Mouse (Mus musculus): ENCODE measurements around the gene Myh7b. TPM values are rescaled to one million over a fixed set of nuclear protein-coding genes. Genes with fewer than 3 reads are reported as not detected.

The Myh7b gene
- polyA plus RNA-seq, 1 experiment from 2014 or later, result 0.86 TPM

DNA sequence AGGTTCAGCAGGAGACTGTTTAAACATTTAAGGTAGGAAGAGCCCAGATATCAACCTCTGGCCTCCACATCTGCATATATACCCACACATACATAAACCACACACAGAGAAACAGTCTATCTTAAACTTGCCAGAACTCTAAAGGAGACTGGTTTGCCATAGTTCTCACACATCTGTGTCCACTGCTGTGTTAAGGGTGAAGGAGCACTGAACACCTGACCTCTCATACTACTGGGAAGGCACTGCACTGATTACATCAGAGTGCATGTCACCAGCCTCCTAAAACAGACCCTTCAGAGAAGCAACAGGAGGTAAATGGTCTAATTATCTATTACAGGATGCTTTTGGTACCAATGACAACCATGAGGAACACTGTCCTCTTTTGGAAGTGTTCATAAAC, 25.9 kb downstream of the Myh7b start:
- H3K4me2 ChIP-seq, result no peak overlapping the region
- no peak overlapping the region for H3K9ac ChIP-seq
- H3K4me3 ChIP-seq (replicated peaks), result no peak overlapping the region
- no peaks in the 10 kb centered on the region; the same call in 1 of the 2 replicates for H3K27me3 ChIP-seq (replicated peaks)
- no peak for ATAC-seq (ENCODE audit: insufficient read depth, low FRiP score, low read depth)
- 0 out of 2 replicates have a peak, but pooled peaks cover 10% of the 10 kb centered on the region for H3K4me1 ChIP-seq
- H3K36me3 ChIP-seq, result peaks cover 61% of the 10 kb centered on the region
- H3K9me3 ChIP-seq, result no peaks in the 10 kb centered on the region
- no peak overlapping the region for H3K27ac ChIP-seq

DNA sequence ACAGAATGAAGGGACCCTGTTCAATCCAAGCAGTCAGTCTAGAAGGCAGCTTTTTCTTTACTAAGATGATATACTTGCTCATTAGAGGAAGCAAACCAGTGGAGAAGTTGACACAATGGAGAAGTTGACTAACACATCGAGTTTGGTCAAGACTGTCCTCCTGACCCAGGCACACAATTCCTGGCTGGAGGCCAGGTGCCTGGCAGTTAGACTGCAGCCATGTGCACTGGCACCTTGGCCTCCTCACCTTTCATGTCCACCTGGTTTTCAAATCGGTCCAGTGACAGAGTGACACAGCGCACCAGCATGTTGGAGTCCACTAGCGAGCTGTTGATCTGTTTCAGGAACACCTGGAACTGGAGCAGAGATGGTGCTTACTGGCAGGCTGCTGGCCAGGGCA, 26.4 kb downstream of the Myh7b start:
- Histone ChIP-seq H3K36me3 (peaks cover 61% of the 10 kb centered on the region), H3K4me2 (no peak overlapping the region), H3K27me3 (replicated peaks) (no peaks in the 10 kb centered on the region; the same call in 1 of the 2 replicates), H3K9ac (no peak overlapping the region), H3K9me3 (no peaks in the 10 kb centered on the region), H3K4me1 (0 out of 2 replicates have a peak, but pooled peaks cover 10% of the 10 kb centered on the region), H3K4me3 (replicated peaks) (no peak overlapping the region), H3K27ac (no peak overlapping the region)
- no peak for ATAC-seq (ENCODE audit: insufficient read depth, low FRiP score, low read depth)
- WGBS, result 87% methylated on average over 4 of the region's 4 CpGs

GRCm38 (mm10) chr2:155640656-155641055, 29.6 kb downstream of the Myh7b start:
- no peak for ATAC-seq (ENCODE audit: insufficient read depth, low FRiP score, low read depth)
- no peak overlapping the region for H3K9ac ChIP-seq
- no peak overlapping the region for H3K4me2 ChIP-seq
- no peaks in the 10 kb centered on the region for H3K4me1 ChIP-seq
- H3K4me3 ChIP-seq (replicated peaks), result no peak overlapping the region
- 88% methylated on average over 6 of the region's 6 CpGs for WGBS
- H3K27me3 ChIP-seq (replicated peaks), result no peaks in the 10 kb centered on the region
- H3K27ac ChIP-seq, result no peak overlapping the region
- no peaks in the 10 kb centered on the region for H3K9me3 ChIP-seq
- H3K36me3 ChIP-seq, result peaks cover 64% of the 10 kb centered on the region

GRCm38 (mm10) chr2:155641540-155642472, 30.8 kb downstream of the Myh7b start:
- Histone ChIP-seq H3K4me2 (no peak overlapping the region), H3K27me3 (replicated peaks) (no peaks in the 10 kb centered on the region), H3K4me3 (replicated peaks) (no peak overlapping the region), H3K9ac (no peak overlapping the region), H3K9me3 (no peaks in the 10 kb centered on the region), H3K36me3 (peaks cover 57% of the 10 kb centered on the region), H3K4me1 (no peaks in the 10 kb centered on the region), H3K27ac (no peak overlapping the region)
- 81% methylated on average over 18 of the region's 18 CpGs for WGBS
- ATAC-seq (ENCODE audit: insufficient read depth, low FRiP score, low read depth), result no peak

GRCm38 (mm10) chr2:155645746-155646145, 34.7 kb downstream of the Myh7b start:
- no peak overlapping the region for H3K4me3 ChIP-seq (replicated peaks)
- no peak overlapping the region for H3K27ac ChIP-seq
- H3K36me3 ChIP-seq, result peaks cover 56% of the 10 kb centered on the region
- WGBS, result 89% methylated on average over 7 of the region's 7 CpGs
- ATAC-seq (ENCODE audit: insufficient read depth, low FRiP score, low read depth), result no peak
- H3K27me3 ChIP-seq (replicated peaks), result no peaks in the 10 kb centered on the region
- H3K4me2 ChIP-seq, result no peak overlapping the region
- no peaks in the 10 kb centered on the region for H3K9me3 ChIP-seq
- no peak overlapping the region for H3K9ac ChIP-seq
- no peaks in the 10 kb centered on the region for H3K4me1 ChIP-seq

GRCm38 (mm10) chr2:155652618-155653017, 41.6 kb downstream of the Myh7b start:
- peaks cover 65% of the 10 kb centered on the region for H3K36me3 ChIP-seq
- ATAC-seq (ENCODE audit: insufficient read depth, low FRiP score, low read depth), result no peak
- H3K9me3 ChIP-seq, result no peaks in the 10 kb centered on the region
- no peak overlapping the region for H3K4me3 ChIP-seq (replicated peaks)
- no peaks in the 10 kb centered on the region for H3K4me1 ChIP-seq
- no peaks in the 10 kb centered on the region for H3K27me3 ChIP-seq (replicated peaks)
- 93% methylated on average over 5 of the region's 5 CpGs for WGBS
- H3K4me2 ChIP-seq, result no peak overlapping the region
- H3K27ac ChIP-seq, result no peak overlapping the region
- H3K9ac ChIP-seq, result no peak overlapping the region

DNA sequence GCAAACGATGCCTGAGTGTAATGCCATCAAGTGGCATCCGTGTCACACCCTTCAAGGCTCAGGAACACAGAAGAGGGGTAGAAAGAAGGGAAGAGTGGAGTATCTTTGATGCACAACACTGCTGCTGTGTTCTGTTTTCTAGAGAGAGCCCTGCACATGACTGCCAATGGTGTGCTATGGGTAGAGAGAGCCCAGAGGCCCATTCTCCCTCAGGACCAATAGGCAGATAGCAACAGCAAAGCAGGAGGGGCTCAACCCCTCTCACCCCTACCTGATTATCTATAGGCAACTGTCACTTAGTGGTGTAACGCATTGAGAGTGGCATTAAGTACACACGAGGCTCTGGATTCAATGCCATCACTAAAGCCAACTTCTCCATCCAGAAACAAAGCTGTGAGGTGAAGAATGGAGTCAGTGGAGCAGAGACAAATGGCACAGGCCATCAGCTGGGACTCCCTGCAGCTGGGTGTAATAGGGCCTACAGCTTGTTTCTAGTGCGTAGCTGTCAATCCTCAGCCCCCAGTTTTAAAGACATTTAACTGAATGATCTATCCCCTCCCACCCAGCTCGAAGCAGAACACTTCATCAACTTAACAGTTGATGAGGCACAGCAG, 44.9 kb downstream of the Myh7b start:
- Histone ChIP-seq H3K4me1 (no peaks in the 10 kb centered on the region), H3K27ac (no peak overlapping the region), H3K4me2 (no peak overlapping the region), H3K27me3 (replicated peaks) (no peaks in the 10 kb centered on the region), H3K9me3 (no peaks in the 10 kb centered on the region), H3K4me3 (replicated peaks) (no peak overlapping the region), H3K36me3 (peaks cover 45% of the 10 kb centered on the region), H3K9ac (no peak overlapping the region)
- 93% methylated on average over 6 of the region's 6 CpGs for WGBS
- no peak for ATAC-seq (ENCODE audit: insufficient read depth, low FRiP score, low read depth)

DNA sequence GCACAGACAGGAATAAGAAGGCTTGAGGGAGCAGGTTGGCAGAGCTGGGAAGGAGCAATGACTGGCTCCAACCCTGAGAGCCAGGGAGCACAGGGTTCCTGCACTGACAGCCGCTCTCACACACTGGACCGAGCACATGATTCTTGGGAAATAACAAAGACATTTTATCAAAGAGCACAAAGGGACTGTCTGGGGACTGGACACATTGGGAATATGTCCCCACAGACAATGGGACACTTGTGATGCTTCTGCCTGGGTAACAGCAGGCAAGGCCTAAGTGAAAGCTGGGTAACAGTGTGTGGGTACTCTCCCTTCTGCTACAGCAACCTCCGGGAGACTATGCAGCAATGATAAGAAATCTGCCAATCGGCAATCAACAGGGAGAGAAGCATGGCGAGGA, 51.4 kb downstream of the Myh7b start:
- Histone ChIP-seq H3K4me3 (replicated peaks) (no peak overlapping the region), H3K27me3 (replicated peaks) (no peaks in the 10 kb centered on the region), H3K27ac (no peak overlapping the region), H3K4me2 (no peak overlapping the region), H3K36me3 (peaks cover 28% of the 10 kb centered on the region), H3K9me3 (no peaks in the 10 kb centered on the region), H3K4me1 (no peaks in the 10 kb centered on the region), H3K9ac (no peak overlapping the region)
- 93% methylated on average over 5 of the region's 5 CpGs for WGBS
- no peak for ATAC-seq (ENCODE audit: insufficient read depth, low FRiP score, low read depth)

DNA sequence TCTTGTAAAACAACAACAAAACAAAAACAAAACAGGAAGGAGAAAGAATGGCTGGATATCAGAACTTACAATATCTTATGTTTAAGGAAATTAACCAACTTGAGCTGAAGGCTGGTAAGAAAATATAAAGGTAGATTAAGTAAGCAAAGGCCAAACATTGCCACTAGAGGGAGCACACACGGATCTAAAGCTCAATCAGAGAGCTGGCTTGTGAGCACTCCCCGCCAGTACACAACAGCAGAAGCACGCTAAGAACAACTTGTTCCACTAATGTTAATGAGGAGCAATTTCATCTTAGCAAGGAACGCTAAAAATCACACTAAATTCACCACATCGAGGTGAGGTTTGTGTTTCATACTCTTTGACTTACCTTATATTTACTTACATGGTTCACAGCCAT, 52.1 kb downstream of the Myh7b start:
- no peak overlapping the region for H3K4me3 ChIP-seq (replicated peaks)
- 19% methylated on average over 5 of the region's 5 CpGs for WGBS
- peaks cover 25% of the 10 kb centered on the region for H3K36me3 ChIP-seq
- no peaks in the 10 kb centered on the region for H3K4me1 ChIP-seq
- no peaks in the 10 kb centered on the region for H3K9me3 ChIP-seq
- no peak overlapping the region for H3K9ac ChIP-seq
- ATAC-seq (ENCODE audit: insufficient read depth, low FRiP score, low read depth), result no peak
- H3K27ac ChIP-seq, result no peak overlapping the region
- no peaks in the 10 kb centered on the region for H3K27me3 ChIP-seq (replicated peaks)
- no peak overlapping the region for H3K4me2 ChIP-seq

DNA sequence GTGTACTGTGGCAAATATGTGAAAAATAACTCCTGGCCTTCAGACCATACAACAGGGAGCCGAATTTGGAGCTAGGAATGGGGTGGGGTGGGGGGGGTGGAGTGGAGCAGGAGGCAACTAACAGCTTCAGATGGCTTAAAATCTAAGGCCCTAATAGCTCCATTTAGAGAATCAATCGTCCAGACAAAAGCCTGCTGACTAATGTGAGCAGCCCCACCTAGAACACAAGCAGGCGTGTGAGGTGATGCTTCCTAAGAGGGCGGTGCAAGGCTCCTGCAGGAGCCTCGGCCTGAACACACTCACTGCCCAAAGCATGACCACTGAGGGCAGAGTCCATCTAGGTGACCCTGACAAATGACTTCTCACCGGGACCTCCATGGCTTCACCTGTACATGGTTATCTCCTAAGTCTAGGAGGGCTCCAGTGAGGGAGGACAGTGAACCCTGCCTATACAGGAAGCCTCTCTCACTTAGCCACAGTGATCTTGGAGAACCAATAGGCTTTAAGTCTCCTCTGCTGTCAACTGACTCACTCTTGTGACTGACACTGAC, 53.0 kb downstream of the Myh7b start:
- Histone ChIP-seq H3K9ac (no peak overlapping the region), H3K4me1 (no peaks in the 10 kb centered on the region), H3K9me3 (no peaks in the 10 kb centered on the region), H3K4me2 (no peak overlapping the region), H3K36me3 (peaks cover 26% of the 10 kb centered on the region), H3K27me3 (replicated peaks) (no peaks in the 10 kb centered on the region), H3K4me3 (replicated peaks) (no peak overlapping the region), H3K27ac (no peak overlapping the region)
- 74% methylated on average over 6 of the region's 6 CpGs for WGBS
- ATAC-seq (ENCODE audit: insufficient read depth, low FRiP score, low read depth), result no peak

DNA sequence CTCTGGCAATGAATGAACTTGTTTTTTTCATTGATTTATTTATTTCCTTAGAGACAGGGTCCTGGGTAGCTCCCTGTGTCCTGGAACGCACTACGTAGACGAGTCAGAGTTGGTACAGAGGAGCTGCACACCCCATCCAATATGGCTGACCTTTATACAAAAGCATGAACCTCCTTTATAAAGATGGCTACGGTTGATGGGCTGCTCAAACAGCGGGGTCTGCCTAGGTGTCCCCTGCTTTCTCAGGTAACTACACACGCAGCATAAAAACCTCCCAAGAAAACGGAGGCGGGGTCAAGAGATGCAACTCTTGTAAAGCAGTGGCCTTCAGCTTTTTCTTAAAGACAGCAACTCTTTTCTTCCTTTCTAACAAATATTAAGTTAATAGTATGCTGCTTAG, 56.9 kb downstream of the Myh7b start:
- Histone ChIP-seq H3K4me3 (replicated peaks) (no peak overlapping the region), H3K4me2 (no peak overlapping the region), H3K9me3 (no peaks in the 10 kb centered on the region), H3K27me3 (replicated peaks) (no peaks in the 10 kb centered on the region), H3K9ac (no peak overlapping the region), H3K4me1 (0 out of 2 replicates have a peak, but pooled peaks cover 4% of the 10 kb centered on the region), H3K27ac (no peak overlapping the region), H3K36me3 (peaks cover 34% of the 10 kb centered on the region)
- WGBS, result 94% methylated on average over 8 of the region's 8 CpGs
- no peak for ATAC-seq (ENCODE audit: insufficient read depth, low FRiP score, low read depth)

DNA sequence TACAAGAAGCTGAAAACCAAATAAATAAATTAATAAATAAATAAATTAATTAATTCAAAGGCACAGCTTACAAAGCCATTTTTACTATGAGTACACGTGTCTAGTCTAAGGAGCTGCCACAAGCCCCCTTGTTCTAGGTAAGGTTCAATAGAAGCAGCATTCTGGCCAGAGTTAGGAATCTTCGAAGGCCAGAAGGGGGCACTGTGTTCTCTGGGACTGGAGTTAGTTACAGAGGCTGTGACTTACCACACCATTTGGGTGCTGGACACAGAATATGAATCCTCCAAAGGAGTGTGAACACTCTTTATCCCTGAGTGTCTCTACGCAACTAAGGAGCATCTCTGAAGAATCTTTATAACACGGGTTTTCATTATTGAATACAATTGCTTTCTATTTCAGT, 57.4 kb downstream of the Myh7b start:
- WGBS, result 80% methylated on average over 4 of the region's 4 CpGs
- no peak overlapping the region for H3K4me2 ChIP-seq
- H3K27ac ChIP-seq, result no peak overlapping the region
- no peaks in the 10 kb centered on the region for H3K27me3 ChIP-seq (replicated peaks)
- H3K4me1 ChIP-seq, result 0 out of 2 replicates have a peak, but pooled peaks cover 4% of the 10 kb centered on the region
- H3K36me3 ChIP-seq, result peaks cover 34% of the 10 kb centered on the region
- ATAC-seq (ENCODE audit: insufficient read depth, low FRiP score, low read depth), result no peak
- H3K9ac ChIP-seq, result no peak overlapping the region
- no peaks in the 10 kb centered on the region for H3K9me3 ChIP-seq
- no peak overlapping the region for H3K4me3 ChIP-seq (replicated peaks)

Data from stomach, embryonic 15.5 days (tissue).